Mouse (Mus musculus): ENCODE results near the gene Ankrd28.
"Not testable (repeated sequence)": the region's sequence is repeated elsewhere in the genome, so short reads cannot be mapped to it uniquely, and the experiment has no call there.

DNA sequence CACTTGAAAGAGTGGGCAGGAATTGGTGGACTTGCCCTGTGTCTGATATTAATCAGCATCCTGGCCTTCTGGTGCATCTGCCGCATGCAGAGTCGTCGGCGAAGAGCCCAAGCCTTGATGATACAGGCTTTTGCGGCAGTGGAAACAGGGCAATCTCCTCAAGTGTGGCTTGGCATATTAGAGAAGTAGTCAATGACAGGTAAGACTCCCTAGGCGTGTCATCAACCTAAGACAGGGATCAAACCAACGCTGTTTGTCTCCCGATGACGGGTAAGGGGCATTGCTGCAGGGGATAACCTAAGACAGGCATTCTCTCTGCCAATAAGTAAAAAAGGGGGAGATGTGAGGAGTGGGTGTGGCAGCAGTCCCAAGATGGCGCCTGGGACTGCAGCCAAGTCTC is 35.9 kb upstream of the Ankrd28 start:
- TF ChIP-seq POLR2A, CTCF (IDR thresholded peaks at IDR 0.05; ENCODE audit: extremely low read depth, insufficient read depth, low read length): not testable (repeated sequence)
